Mouse (Mus musculus) bone marrow macrophage, adult 2 months (primary cell): ENCODE results near the gene Spi1.

ENCODE experiments used
- CTCF ChIP-seq: IDR thresholded peaks from 2 replicates; pipeline ENCODE4 v1.5.1; 2012; ENCODE audit warnings: low read depth, mild to moderate bottlenecking, low read length, moderate library complexity
- POLR2A ChIP-seq: IDR thresholded peaks from 2 replicates; pipeline ENCODE4 v1.6.1; 2012; ENCODE audit warnings: mild to moderate bottlenecking, low read depth, low read length, borderline replicate concordance

- TF ChIP-seq CTCF, result no peak
- TF ChIP-seq POLR2A, result no peak
Measured at GRCm38 (mm10) chr2:91085494-91086391, 3.6 kb downstream of the Spi1 start.
